In genomic region chr11:119549371-119549811, GRCm38 (mm10) we compare ENCODE assay signal across 8 mouse cellular contexts. TPM values are rescaled to one million over a fixed set of nuclear protein-coding genes. Genes with fewer than 3 reads are reported as not detected.
DNase-seq lines count a peak whose midpoint lies in the region; ATAC-seq lines count a peak whose summit lies in the region.

No protein-coding gene starts in this region.

- no peaks in the 10 kb centered on the region for H3K9me3 ChIP-seq in lung, embryonic 16.5 days (ENCODE audit: control insufficient read depth, low read length)
- no peaks in the 10 kb centered on the region for H3K9me3 ChIP-seq in hindbrain, embryonic 14.5 days (ENCODE audit: control insufficient read depth, low read length)
- H3K9me3 ChIP-seq in midbrain, embryonic 16.5 days (replicated peaks; ENCODE audit: control insufficient read depth, low read length, poor library complexity, severe bottlenecking) = no peaks in the 10 kb centered on the region

- no peaks in the 10 kb centered on the region for H3K36me3 ChIP-seq in lung, embryonic 16.5 days (ENCODE audit: control insufficient read depth, insufficient read depth, low read length)
- H3K36me3 ChIP-seq in hindbrain, embryonic 14.5 days (replicated peaks; ENCODE audit: control insufficient read depth, insufficient read depth) = no peaks in the 10 kb centered on the region
- no peaks in the 10 kb centered on the region for H3K36me3 ChIP-seq in midbrain, embryonic 16.5 days (ENCODE audit: control insufficient read depth, insufficient read depth, low read length)

- H3K4me3 ChIP-seq in lung, embryonic 16.5 days (ENCODE audit: low read length) = peak overlapping the region; percentile 58
- H3K4me3 ChIP-seq in hindbrain, embryonic 14.5 days (replicated peaks; ENCODE audit: low read length) = peak overlapping the region; percentile 57
- peak overlapping the region; percentile 78 for H3K4me3 ChIP-seq in midbrain, embryonic 16.5 days (ENCODE audit: low read depth, low read length)

- peaks cover 60% of the 10 kb centered on the region for H3K27me3 ChIP-seq in lung, embryonic 16.5 days (ENCODE audit: control insufficient read depth, insufficient read depth, low read depth, low read length)
- peaks cover 17% of the 10 kb centered on the region; the same call in 1 of the 2 replicates for H3K27me3 ChIP-seq in hindbrain, embryonic 14.5 days (ENCODE audit: control insufficient read depth, insufficient read depth, low read length)
- peaks cover 9% of the 10 kb centered on the region for H3K27me3 ChIP-seq in midbrain, embryonic 16.5 days (ENCODE audit: control insufficient read depth, insufficient read depth, low read depth, low read length)

- ATAC-seq in lung, embryonic 16.5 days (ENCODE audit: low read depth) = no peak
- no peak for ATAC-seq in hindbrain, embryonic 14.5 days (ENCODE audit: low FRiP score)
- no peak for ATAC-seq in midbrain, embryonic 16.5 days
- ATAC-seq in megakaryocyte progenitor cell, adult 5-6 weeks (replicated peaks; ENCODE audit: poor library complexity) = no peak

- no peak overlapping the region for H3K27ac ChIP-seq in lung, embryonic 16.5 days (ENCODE audit: low read length)
- peak overlapping the region; percentile 52 for H3K27ac ChIP-seq in hindbrain, embryonic 14.5 days
- peak overlapping the region; percentile 40 for H3K27ac ChIP-seq in midbrain, embryonic 16.5 days (ENCODE audit: low read length)

- H3K9ac ChIP-seq in lung, embryonic 16.5 days (ENCODE audit: low read length) = peak overlapping the region; percentile 60
- H3K9ac ChIP-seq in hindbrain, embryonic 14.5 days = peak overlapping the region; percentile 74
- H3K9ac ChIP-seq in midbrain, embryonic 16.5 days (ENCODE audit: low read depth, low read length) = peak overlapping the region; percentile 84

- DNase-seq in cerebellum, adult 18-20 months = peak; percentile 56 to 66
- DNase-seq in cerebellum, adult 11 months = no peak
- no peak for DNase-seq in lung, postnatal 25 days (ENCODE audit: low spot score)
- no peak for DNase-seq in hindbrain, embryonic 14.5 days (ENCODE audit: low spot score)
- no peak for DNase-seq in urinary bladder, postnatal 4 days (ENCODE audit: low spot score in 2 of 2)

- under 1% methylated on average over 43 of the region's 43 CpGs for WGBS in lung, embryonic 16.5 days
- under 1% methylated on average over 43 of the region's 43 CpGs for WGBS in hindbrain, embryonic 14.5 days
- WGBS in midbrain, embryonic 16.5 days = under 1% methylated on average over 43 of the region's 43 CpGs

- H3K4me2 ChIP-seq in lung, embryonic 16.5 days (ENCODE audit: low read depth, low read length) = peak overlapping the region; percentile 99
- peak overlapping the region; percentile 88 for H3K4me2 ChIP-seq in hindbrain, embryonic 14.5 days (replicated peaks)
- H3K4me2 ChIP-seq in midbrain, embryonic 16.5 days (ENCODE audit: low read length) = peak overlapping the region; percentile 98

- peaks cover 70% of the 10 kb centered on the region for H3K4me1 ChIP-seq in lung, embryonic 16.5 days (replicated peaks; ENCODE audit: control insufficient read depth, insufficient read depth, low read length)
- H3K4me1 ChIP-seq in hindbrain, embryonic 14.5 days (replicated peaks; ENCODE audit: control insufficient read depth, insufficient read depth, low read length) = peaks cover 34% of the 10 kb centered on the region
- H3K4me1 ChIP-seq in midbrain, embryonic 16.5 days (ENCODE audit: control insufficient read depth, insufficient read depth, low read length) = peaks cover 38% of the 10 kb centered on the region

RNA-seq across cellular contexts. Expression of gene Nptx1, which starts 1.8 kb away (rescaled TPM):
- polyA plus RNA-seq in lung, embryonic 16.5 days (2015; fragmentation: Nextera tagmentation; extraction: Ambion mirVana) = 1.0 and 1.2 TPM in 2 replicates
- polyA plus RNA-seq in hindbrain, embryonic 14.5 days (2014; fragmentation: Nextera tagmentation; extraction: Ambion mirVana) = 17.4 and 20.5 TPM in 2 replicates
- 12.4 and 12.6 TPM in 2 replicates for polyA plus RNA-seq in midbrain, embryonic 16.5 days (2015; fragmentation: Nextera tagmentation; extraction: Ambion mirVana)
- not detected in 2 replicates for total RNA-seq in megakaryocyte progenitor cell, adult 5-6 weeks (2015)
- not detected in 2 replicates for total RNA-seq in megakaryocyte progenitor cell, adult 5-6 weeks (2017)

RNA-seq across cellular contexts. Expression of gene Rptor, which starts 53.3 kb away (rescaled TPM):
- 7.1 TPM in 2 replicates for polyA plus RNA-seq in lung, embryonic 16.5 days (2015; fragmentation: Nextera tagmentation; extraction: Ambion mirVana)
- 12.3 and 13.2 TPM in 2 replicates for polyA plus RNA-seq in hindbrain, embryonic 14.5 days (2014; fragmentation: Nextera tagmentation; extraction: Ambion mirVana)
- polyA plus RNA-seq in midbrain, embryonic 16.5 days (2015; fragmentation: Nextera tagmentation; extraction: Ambion mirVana) = 9.9 and 10.4 TPM in 2 replicates
- total RNA-seq in megakaryocyte progenitor cell, adult 5-6 weeks (2015) = 14.0 and 16.1 TPM in 2 replicates
- total RNA-seq in megakaryocyte progenitor cell, adult 5-6 weeks (2017) = 13.2 and 17.8 TPM in 2 replicates

RNA-seq across cellular contexts. Expression of gene Endov, which starts 58.2 kb away (rescaled TPM):
- polyA plus RNA-seq in lung, embryonic 16.5 days (2015; fragmentation: Nextera tagmentation; extraction: Ambion mirVana) = 16.0 and 17.9 TPM in 2 replicates
- polyA plus RNA-seq in hindbrain, embryonic 14.5 days (2014; fragmentation: Nextera tagmentation; extraction: Ambion mirVana) = 11.4 and 15.9 TPM in 2 replicates
- 17.3 and 19.8 TPM in 2 replicates for polyA plus RNA-seq in midbrain, embryonic 16.5 days (2015; fragmentation: Nextera tagmentation; extraction: Ambion mirVana)
- 3.1 and 6.4 TPM in 2 replicates for total RNA-seq in megakaryocyte progenitor cell, adult 5-6 weeks (2015)
- 6.7 and 8.7 TPM in 2 replicates for total RNA-seq in megakaryocyte progenitor cell, adult 5-6 weeks (2017)

Comparison
In these comparisons a context has a peak if more than half of its experiments do, and no peak if none do; other contexts are left out.
1. DNase-seq: peak in cerebellum, adult 18-20 months (2 of 2); none in cerebellum, adult 11 months (single experiment), lung, postnatal 25 days (single experiment), hindbrain, embryonic 14.5 days (single experiment) and urinary bladder, postnatal 4 days (0 of 2).
2. Peak in every context shown above with its lines, with median percentiles within 50 percentile points of each other: H3K4me2 ChIP-seq, H3K4me3 ChIP-seq and H3K9ac ChIP-seq.